Mouse (Mus musculus): ENCODE data around the gene Hoxb2. TPM values are rescaled to one million over a fixed set of nuclear protein-coding genes. Genes with fewer than 3 reads are reported as not detected.

The Hoxb2 gene
- polyA plus RNA-seq, 1 experiment, result not detected

GRCm38 (mm10) chr11:96372519-96372918 is 22.2 kb downstream of the Hoxb2 start:
- no peaks in the 10 kb centered on the region for H3K79me2 ChIP-seq (ENCODE audit: control insufficient read depth, insufficient read depth)
- H3K27me3 ChIP-seq (ENCODE audit: control insufficient read depth, insufficient read depth, insufficient read length), result peaks cover 67% of the 10 kb centered on the region
- no peaks in the 10 kb centered on the region for H3K36me3 ChIP-seq (ENCODE audit: control insufficient read depth, insufficient read depth)
- H3K4me3 ChIP-seq (ENCODE audit: insufficient read depth, poor library complexity, severe bottlenecking), result no peak overlapping the region
- no peak overlapping the region for H3ac ChIP-seq (ENCODE audit: control insufficient read depth, insufficient read length, low read depth)
- H3K79me3 ChIP-seq (ENCODE audit: low read depth), result no peaks in the 10 kb centered on the region
- TF ChIP-seq CEBPB (IDR thresholded peaks at IDR 0.05; ENCODE audit: low read depth), result no peak
- TF ChIP-seq CTCF (IDR thresholded peaks at IDR 0.05; ENCODE audit: control insufficient read depth, insufficient read depth, insufficient read length), result no peak
- TF ChIP-seq FOSL1 (IDR thresholded peaks at IDR 0.05; ENCODE audit: insufficient read depth, low read length, poor library complexity, severe bottlenecking), result no peak
- TF ChIP-seq MAX (IDR thresholded peaks at IDR 0.05), result no peak
- no peak for TF ChIP-seq USF1 (IDR thresholded peaks at IDR 0.05; ENCODE audit: low read depth)
- no peak for TF ChIP-seq MYOD1 (IDR thresholded peaks at IDR 0.05; ENCODE audit: control insufficient read depth, insufficient read length, low read depth)
- TF ChIP-seq MYOG (IDR thresholded peaks at IDR 0.05; ENCODE audit: control insufficient read depth, extremely low read depth, insufficient read length), result no peak

GRCm38 (mm10) chr11:96374810-96375209 is 24.5 kb downstream of the Hoxb2 start:
- peaks cover 50% of the 10 kb centered on the region for H3K27me3 ChIP-seq (ENCODE audit: control insufficient read depth, insufficient read depth, insufficient read length)
- no peak overlapping the region for H3ac ChIP-seq (ENCODE audit: control insufficient read depth, insufficient read length, low read depth)
- no peak overlapping the region for H3K4me3 ChIP-seq (ENCODE audit: insufficient read depth, poor library complexity, severe bottlenecking)
- H3K79me3 ChIP-seq (ENCODE audit: low read depth), result no peaks in the 10 kb centered on the region
- H3K36me3 ChIP-seq (ENCODE audit: control insufficient read depth, insufficient read depth), result no peaks in the 10 kb centered on the region
- TF ChIP-seq MYOD1 (IDR thresholded peaks at IDR 0.05; ENCODE audit: control insufficient read depth, insufficient read length, low read depth) (no peak), MAX (IDR thresholded peaks at IDR 0.05) (no peak), USF1 (IDR thresholded peaks at IDR 0.05; ENCODE audit: low read depth) (no peak), FOSL1 (IDR thresholded peaks at IDR 0.05; ENCODE audit: insufficient read depth, low read length, poor library complexity, severe bottlenecking) (no peak), MYOG (IDR thresholded peaks at IDR 0.05; ENCODE audit: control insufficient read depth, extremely low read depth, insufficient read length) (no peak), CTCF (IDR thresholded peaks at IDR 0.05; ENCODE audit: control insufficient read depth, insufficient read depth, insufficient read length) (no peak), CEBPB (IDR thresholded peaks at IDR 0.05; ENCODE audit: low read depth) (no peak)
- no peaks in the 10 kb centered on the region for H3K79me2 ChIP-seq (ENCODE audit: control insufficient read depth, insufficient read depth)

GRCm38 (mm10) chr11:96383381-96383780 is 33.1 kb downstream of the Hoxb2 start:
- peaks cover 32% of the 10 kb centered on the region for H3K27me3 ChIP-seq (ENCODE audit: control insufficient read depth, insufficient read depth, insufficient read length)
- H3K36me3 ChIP-seq (ENCODE audit: control insufficient read depth, insufficient read depth), result no peaks in the 10 kb centered on the region
- no peaks in the 10 kb centered on the region for H3K79me3 ChIP-seq (ENCODE audit: low read depth)
- no peak overlapping the region for H3ac ChIP-seq (ENCODE audit: control insufficient read depth, insufficient read length, low read depth)
- TF ChIP-seq CTCF (IDR thresholded peaks at IDR 0.05; ENCODE audit: control insufficient read depth, insufficient read depth, insufficient read length), result no peak
- no peak for TF ChIP-seq MYOG (IDR thresholded peaks at IDR 0.05; ENCODE audit: control insufficient read depth, extremely low read depth, insufficient read length)
- H3K4me3 ChIP-seq (ENCODE audit: insufficient read depth, poor library complexity, severe bottlenecking), result no peak overlapping the region
- no peaks in the 10 kb centered on the region for H3K79me2 ChIP-seq (ENCODE audit: control insufficient read depth, insufficient read depth)

- Histone ChIP-seq H3K27me3 (ENCODE audit: control insufficient read depth, insufficient read depth, insufficient read length) (peaks cover 9% of the 10 kb centered on the region), H3K79me3 (ENCODE audit: low read depth) (no peaks in the 10 kb centered on the region), H3K79me2 (ENCODE audit: control insufficient read depth, insufficient read depth) (no peaks in the 10 kb centered on the region), H3K4me3 (ENCODE audit: insufficient read depth, poor library complexity, severe bottlenecking) (no peak overlapping the region), H3K36me3 (ENCODE audit: control insufficient read depth, insufficient read depth) (no peaks in the 10 kb centered on the region), H3ac (ENCODE audit: control insufficient read depth, insufficient read length, low read depth) (no peak overlapping the region)
- TF ChIP-seq MYOG (IDR thresholded peaks at IDR 0.05; ENCODE audit: control insufficient read depth, extremely low read depth, insufficient read length) (no peak), USF1 (IDR thresholded peaks at IDR 0.05; ENCODE audit: low read depth) (no peak), FOSL1 (IDR thresholded peaks at IDR 0.05; ENCODE audit: insufficient read depth, low read length, poor library complexity, severe bottlenecking) (no peak), CTCF (IDR thresholded peaks at IDR 0.05; ENCODE audit: control insufficient read depth, insufficient read depth, insufficient read length) (no peak), MYOD1 (IDR thresholded peaks at IDR 0.05; ENCODE audit: control insufficient read depth, insufficient read length, low read depth) (no peak), MAX (IDR thresholded peaks at IDR 0.05) (no peak)
Measured at GRCm38 (mm10) chr11:96387635-96388034, 37.3 kb downstream of the Hoxb2 start.

GRCm38 (mm10) chr11:96396772-96397626 is 46.7 kb downstream of the Hoxb2 start:
- Histone ChIP-seq H3K79me2 (ENCODE audit: control insufficient read depth, insufficient read depth) (no peaks in the 10 kb centered on the region), H3ac (ENCODE audit: control insufficient read depth, insufficient read length, low read depth) (no peak overlapping the region), H3K36me3 (ENCODE audit: control insufficient read depth, insufficient read depth) (no peaks in the 10 kb centered on the region), H3K27me3 (ENCODE audit: control insufficient read depth, insufficient read depth, insufficient read length) (no peaks in the 10 kb centered on the region), H3K4me3 (ENCODE audit: insufficient read depth, poor library complexity, severe bottlenecking) (no peak overlapping the region), H3K79me3 (ENCODE audit: low read depth) (no peaks in the 10 kb centered on the region)
- TF ChIP-seq MYOD1 (IDR thresholded peaks at IDR 0.05; ENCODE audit: control insufficient read depth, insufficient read length, low read depth) (no peak), MAX (IDR thresholded peaks at IDR 0.05) (no peak), FOSL1 (IDR thresholded peaks at IDR 0.05; ENCODE audit: insufficient read depth, low read length, poor library complexity, severe bottlenecking) (no peak), USF1 (IDR thresholded peaks at IDR 0.05; ENCODE audit: low read depth) (no peak), MYOG (IDR thresholded peaks at IDR 0.05; ENCODE audit: control insufficient read depth, extremely low read depth, insufficient read length) (no peak), CTCF (IDR thresholded peaks at IDR 0.05; ENCODE audit: control insufficient read depth, insufficient read depth, insufficient read length) (no peak), CEBPB (IDR thresholded peaks at IDR 0.05; ENCODE audit: low read depth) (no peak)

Measured in C2C12 (cell line).